Mouse (Mus musculus): ENCODE results near the gene Bach2. TPM values are rescaled to one million over a fixed set of nuclear protein-coding genes. Genes with fewer than 3 reads are reported as not detected.
A peak's percentile ranks its signal among the peaks of the same experiment; 100 is the strongest.

The Bach2 gene
- total RNA-seq, 2 experiments from 2014 or later, result 16.8 to 17.9 TPM

DNA sequence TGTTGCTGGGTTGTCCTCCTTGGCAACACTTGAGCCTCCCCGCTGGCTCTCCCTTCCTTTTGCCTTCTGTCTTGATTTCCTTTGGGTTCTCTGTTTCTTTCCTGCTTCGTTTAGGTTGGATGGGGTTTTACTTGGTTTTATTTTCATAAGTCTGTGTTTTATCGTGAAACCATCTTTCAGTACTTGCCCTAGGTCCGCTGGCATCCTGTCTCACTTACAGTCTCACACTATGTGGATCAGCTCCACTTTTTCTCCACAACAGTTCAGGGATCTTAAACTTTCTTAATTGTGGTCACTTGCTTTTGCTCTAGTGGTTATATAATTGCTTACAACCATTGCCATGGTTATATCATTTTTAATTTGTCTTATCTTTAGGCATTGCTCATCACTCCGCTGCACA, 109.1 kb downstream of the Bach2 start:
- no peak for DNase-seq
- intact Hi-C loops (cut with DNase I), result no loop called here

DNA sequence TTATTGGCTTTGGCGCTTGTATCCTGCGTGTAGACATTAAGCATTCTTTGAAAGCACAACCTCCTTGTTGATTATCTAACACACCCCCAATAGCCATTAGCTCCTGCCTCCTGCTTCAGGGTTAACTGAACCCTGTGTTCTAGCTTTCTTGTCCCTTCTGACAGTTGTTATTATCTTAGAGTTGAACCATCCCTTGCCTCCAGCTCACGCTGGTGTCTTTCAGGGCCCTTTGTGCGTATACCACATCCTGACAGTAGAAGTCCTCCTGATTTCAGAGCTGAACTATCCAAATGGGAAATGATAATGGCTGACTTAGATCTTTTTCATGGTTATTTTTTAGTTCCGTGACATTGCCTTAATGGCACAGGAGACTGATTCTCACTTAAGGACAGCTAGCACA, 110.8 kb downstream of the Bach2 start:
- intact Hi-C loops (cut with DNase I), result no loop called here
- no peak for DNase-seq

DNA sequence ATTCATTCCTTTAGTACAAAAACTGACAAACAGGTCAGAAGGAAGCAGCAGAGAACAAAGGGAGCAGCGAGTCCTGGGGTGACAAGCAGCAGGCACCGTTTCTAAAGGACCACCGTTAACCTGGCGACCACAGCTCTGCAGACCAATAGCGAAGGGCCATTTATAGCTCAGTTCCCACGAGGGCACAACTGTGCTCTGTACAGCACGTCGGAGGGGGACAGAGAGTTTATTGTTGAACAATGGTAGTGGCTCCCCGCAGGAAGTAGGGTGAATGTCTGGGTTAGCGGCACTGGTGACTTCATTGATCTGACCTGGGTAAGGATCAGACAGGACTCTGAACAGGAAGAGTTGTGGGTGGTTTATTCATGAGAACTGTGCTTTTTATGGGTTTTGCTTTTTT, 112.6 kb downstream of the Bach2 start:
- peak in 1 of 2 experiments; percentile 33 for DNase-seq
- intact Hi-C loops (cut with DNase I), result loop anchor here (1.0 kb wide), 1 partner anchor 25 kb away; no protein-coding TSS in a partner anchor

DNA sequence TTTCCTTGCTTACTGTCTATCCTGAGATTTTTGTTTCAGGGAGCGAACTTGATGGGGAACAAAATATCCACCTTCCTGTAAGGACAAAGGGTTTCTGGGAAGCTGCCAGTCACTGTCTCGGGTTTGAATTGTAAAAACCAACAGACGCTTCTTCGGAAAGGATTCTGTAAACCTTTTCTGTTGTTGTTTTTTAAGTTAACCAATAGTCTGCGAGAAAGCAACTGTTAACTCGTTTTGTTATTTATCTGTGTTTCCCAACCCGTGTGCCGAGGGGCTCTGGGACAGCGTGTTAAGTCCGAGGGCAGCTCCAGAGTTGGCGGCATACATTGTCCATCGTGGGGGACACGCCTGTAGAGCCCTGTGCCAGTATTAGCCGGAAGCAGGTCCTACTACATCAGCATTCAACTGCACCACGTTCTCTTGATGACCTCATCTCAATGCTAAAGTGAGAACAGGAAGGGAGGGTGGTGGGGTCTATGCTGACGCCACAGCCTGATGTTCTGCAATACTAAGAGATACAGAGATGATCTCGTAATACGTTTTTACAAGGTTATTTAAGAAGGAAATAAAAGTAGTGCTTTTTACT, 113.2 kb downstream of the Bach2 start:
- DNase-seq, result peak in 1 of 2 experiments; percentile 42
- intact Hi-C loops (cut with DNase I), result loop anchor here (1.0 kb wide), 1 partner anchor 25 kb away; no protein-coding TSS in a partner anchor

DNA sequence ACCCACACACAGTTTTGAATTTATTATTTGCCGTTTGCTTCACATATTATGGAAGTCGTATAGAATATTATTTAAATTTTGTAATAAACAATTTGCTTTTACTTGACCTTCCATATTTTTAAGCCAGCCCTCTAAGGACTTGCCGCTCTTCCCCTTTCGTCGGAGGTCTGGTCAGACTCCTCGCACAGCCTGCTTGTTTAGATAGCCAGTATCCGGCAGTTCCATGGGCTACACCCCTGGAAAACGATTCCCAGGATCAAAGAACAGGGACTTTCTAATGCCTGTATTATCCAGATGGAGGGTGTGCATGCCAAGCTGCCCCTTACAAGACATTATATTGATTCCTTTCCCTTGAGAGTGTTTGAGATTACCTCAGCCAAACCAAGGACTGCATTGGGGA, 113.8 kb downstream of the Bach2 start:
- intact Hi-C loops (cut with DNase I), result no loop called here
- DNase-seq, result no peak

DNA sequence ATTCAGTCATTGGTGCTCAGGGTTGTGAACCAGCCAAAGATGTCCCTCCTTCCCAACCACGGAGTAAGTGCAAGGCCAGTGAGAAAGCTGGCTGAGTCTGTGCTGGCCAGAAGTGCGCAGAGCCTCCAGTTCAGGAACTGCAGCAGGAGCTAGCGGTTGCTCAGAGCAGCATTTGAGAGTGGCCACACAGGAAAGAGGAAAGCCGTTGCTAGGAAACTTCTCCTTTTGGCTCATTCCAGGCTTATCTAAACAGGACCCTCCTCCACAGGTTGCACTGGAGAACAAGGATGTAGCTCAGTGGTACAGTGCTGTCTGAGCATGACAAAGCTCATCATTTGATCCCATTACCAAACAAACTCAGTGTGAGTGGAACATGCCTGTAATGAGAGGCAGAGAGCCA, 114.2 kb downstream of the Bach2 start:
- peak in 1 of 2 experiments; percentile 40 for DNase-seq

DNA sequence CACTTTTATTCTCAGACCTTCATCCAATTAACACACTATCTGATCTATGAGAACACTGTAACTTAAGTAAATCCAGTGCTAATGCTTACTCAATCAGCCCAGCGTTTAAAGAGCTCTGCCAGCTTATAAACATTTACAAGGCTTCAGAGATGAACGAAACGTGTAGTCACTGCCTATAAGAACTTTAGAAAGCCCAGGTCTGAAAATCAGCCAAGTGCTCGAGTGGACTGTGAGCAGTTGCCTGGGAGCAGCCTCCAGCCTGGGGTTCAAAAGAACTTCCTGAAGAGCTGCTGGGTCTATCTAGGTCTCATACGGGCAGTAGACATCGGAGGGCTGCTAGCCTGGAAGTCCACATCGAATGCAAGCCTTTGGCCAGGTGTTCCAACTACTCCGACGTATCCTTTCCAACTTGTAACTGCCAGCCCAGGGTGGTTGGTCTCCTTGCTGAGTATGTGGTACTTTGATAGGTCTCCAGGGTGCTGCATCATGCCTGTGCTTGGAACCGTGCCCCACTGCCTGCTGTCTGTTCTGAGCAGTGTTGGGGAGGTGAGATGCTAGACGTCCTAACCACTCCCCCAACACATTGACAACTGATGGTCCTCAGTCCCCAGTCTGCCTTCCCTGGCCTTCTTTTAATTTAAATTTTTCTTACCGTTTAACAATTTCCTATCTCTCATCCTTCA, 117.5 kb downstream of the Bach2 start:
- intact Hi-C loops (cut with DNase I), result no loop called here
- no peak for DNase-seq

More for the DNA sequence above, 114.2 kb downstream of the Bach2 start:
- intact Hi-C loops (cut with DNase I), result no loop called here

DNA sequence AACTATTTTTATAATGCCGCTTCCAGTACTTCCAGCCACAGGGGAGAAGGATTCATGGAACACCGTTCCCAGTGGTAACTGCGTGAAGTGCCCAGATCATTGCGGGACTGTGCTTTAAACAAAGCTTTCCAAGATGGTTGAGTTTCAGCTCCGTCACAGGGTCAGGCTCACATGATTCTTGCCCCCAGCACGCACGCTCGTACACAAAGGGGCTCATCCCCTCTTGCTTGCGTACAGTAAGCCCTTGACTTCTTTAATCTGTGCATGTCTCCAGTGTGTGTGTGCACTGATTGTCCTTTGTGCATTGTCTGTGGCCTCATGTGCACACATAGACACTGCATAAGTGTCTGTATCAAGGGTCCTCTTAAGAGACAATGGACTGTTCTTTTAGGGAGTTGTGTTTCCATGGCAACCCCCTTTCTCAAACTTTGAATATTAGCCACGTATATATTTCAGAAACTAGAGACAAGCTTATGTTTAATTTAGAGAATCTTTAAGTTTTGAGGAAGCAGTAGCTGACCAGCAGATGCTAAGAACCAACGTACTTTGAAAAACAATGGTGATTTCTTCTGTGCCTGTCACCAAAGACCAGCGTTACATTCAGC, 119.5 kb downstream of the Bach2 start:
- DNase-seq, result no peak
- intact Hi-C loops (cut with DNase I), result no loop called here

DNA sequence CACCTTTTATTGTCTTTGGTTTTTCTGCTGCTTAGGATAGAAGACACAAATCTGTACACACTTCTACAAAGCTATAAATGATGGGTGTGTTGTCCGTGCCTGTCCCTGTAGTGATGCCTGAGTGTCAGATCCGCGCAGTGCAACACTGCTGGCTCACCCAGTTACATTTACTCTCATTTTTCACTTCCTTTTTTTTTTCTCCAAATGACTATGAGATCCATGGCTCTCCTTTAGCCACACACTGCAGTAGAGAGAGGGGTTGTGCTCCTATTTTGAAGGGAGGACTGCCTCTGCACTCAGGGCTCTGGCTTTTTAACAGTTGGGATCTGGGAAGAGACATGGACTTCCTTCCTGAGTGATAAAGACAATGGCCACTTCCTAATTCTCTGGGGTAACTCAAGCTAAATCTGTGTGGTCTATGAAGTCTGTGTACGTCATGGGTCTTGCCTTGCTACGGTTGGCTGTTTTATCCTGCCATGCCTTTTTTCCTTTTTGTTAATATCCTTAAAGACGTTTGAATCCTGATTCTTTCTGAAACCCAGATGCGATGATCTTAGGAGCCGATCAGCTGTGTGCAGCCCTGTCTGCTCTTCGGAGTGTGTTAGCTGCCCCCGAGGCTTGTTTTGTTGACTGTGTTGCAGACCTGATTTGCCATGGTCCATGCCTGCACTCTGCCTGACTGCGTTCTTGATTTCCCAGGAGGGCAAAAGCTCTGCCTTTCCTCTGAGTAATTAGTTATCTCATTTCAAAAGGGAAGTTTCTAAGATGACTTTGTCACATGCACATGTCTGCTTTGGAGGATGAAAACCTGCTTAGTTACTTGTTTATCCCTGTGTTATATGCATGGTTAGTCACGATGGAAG, 120.2 kb downstream of the Bach2 start:
- intact Hi-C loops (cut with DNase I), result no loop called here
- peak; percentile 44 to 52 for DNase-seq

DNA sequence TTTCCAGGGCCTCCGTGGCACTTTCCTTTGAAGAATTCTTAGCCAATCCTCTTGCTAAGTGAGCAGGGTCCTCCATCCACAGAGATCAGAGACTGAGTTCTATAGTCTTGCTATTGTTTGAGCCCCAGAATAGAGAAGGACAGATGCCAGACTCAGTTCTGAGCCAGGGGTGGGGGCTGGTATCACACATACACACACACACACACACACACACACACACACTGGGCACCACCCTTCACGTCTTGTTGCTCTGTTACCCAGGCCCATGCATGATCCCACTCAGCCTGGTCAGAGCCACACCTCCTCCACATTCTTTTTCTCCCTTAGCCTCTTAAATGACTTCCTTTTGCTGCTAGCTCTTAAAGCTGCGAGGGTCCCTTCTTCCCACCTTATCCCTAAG, 121.0 kb downstream of the Bach2 start:
- no peak for DNase-seq
- intact Hi-C loops (cut with DNase I), result loop anchor here (5.0 kb wide), 1 partner anchor 117 kb away; no protein-coding TSS in a partner anchor

DNA sequence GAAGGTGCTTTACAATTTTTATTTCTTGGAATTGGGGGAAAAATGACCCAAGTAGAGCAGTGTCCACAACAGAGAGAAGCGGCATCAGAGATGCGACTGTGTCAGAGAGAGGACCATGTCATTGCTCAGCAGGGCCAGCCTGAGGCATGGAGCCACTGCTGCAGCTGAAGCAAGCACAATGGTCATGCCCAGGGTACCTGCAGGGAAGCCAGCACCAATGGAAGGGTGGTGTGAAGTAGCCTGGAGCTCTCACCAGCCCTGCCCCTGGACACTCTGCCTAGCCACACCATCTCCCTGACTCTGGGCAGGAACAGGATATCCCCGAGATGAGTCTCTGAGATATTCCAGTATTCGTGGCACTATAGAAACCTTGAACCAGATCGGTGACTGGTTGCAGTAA, 121.9 kb downstream of the Bach2 start:
- intact Hi-C loops (cut with DNase I), result loop anchor here (5.0 kb wide), 1 partner anchor 118 kb away; no protein-coding TSS in a partner anchor
- no peak for DNase-seq

DNA sequence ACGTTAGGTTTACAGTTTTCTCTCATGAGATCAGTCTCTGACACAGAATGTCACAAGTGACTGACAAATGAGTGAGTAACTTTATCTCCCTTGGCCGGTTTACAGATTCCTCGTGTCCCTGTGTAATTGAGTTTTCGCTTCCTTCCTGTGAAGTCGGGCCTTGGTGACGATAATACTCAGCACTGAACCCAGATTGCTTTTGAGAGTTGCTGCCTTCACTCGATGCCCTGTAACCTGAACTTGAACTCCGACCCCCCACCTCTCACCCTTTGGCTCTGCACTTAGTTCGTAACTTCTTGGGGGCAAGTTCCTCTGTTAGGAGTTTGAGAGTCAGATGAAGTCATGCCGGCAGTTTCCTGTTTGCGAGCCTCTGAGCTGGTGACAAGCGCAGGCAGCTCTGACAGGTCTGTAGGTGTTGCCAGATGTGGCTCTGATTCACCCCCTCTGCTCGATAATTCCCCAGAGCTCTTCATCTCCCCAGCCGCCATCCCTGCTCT, 124.9 kb downstream of the Bach2 start:
- peak; percentile 65 to 71 for DNase-seq
- intact Hi-C loops (cut with DNase I), result loop anchor here (5.0 kb wide), 1 partner anchor 121 kb away; no protein-coding TSS in a partner anchor

DNA sequence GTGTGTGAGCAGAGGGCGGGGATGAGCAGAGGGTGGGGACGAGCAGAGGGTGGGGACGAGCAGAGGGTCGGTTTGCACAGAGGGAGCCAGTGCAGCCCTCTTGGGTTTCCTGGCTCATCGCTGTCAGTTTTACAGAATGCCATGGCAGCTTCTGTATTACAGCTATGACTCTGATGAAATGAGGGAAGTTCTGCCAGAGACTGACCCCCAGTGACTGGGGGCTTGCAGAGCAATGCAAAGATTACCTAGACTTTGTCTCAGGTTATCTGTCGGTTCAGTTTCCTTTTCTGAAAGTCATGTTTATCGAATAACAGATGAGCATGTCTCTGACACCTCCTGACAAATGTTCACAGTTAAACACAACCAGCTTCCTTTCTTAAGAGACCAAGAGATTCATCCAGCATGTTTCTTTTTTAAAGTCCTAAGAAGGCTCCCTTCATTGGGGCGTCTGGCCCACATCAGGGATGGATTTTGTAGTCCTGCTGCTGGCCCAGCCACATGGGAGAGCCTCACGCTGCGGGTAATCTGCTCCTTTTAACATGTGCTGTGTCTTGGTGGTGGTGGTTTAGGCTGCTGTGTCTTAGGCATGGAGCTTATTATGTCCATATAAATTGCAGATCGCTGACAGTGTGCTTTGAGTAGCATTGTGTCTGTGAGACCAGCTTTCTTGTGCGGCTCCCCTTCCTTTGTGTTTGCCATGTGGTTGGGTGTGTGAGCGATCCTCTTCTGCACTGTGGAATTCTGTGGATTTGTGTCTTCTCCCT, 126.7 kb downstream of the Bach2 start:
- intact Hi-C loops (cut with DNase I), result no loop called here

DNA sequence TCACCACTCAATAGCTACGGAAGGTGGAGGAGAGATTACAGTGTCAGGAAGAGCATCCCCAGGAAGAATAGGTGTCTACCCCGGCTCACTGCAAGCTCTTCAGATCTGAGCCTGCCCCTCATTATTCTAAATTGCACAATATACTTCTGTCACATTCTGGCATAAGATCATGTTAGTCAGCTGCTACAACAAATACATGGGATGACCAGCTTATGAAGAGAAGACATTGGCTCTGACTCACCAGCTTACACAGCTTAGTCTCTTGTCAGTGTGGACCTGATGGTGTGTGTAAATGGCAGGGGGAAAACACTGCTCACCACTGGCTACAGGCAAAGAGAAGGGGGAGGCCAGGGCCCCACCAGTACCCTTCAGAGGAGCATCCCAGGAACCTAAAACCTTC, 127.6 kb downstream of the Bach2 start:
- intact Hi-C loops (cut with DNase I), result no loop called here

More for the DNA sequence above, 126.7 kb downstream of the Bach2 start:
- no peak for DNase-seq

DNA sequence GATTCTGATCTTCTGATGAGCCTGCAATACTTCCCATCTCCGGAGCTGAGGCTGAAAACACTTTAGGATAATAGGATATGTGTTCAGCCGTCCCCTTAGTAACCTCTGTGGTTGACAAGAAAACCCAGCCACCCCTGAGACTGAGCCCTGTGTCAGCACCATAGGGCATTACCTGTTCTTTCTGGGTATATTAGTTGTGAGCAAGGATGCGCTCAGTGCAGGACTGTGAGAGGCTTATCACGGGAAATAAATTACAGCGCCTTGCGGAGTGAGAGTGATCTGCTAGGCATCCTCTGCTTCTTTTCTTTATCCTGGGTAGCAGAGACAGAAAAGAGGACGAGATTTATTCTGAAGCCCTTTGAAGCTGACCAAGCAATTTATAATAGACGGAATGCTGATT, 129.7 kb downstream of the Bach2 start:
- intact Hi-C loops (cut with DNase I), result no loop called here
- no peak for DNase-seq

More for the DNA sequence above, 127.6 kb downstream of the Bach2 start:
- no peak for DNase-seq

DNA sequence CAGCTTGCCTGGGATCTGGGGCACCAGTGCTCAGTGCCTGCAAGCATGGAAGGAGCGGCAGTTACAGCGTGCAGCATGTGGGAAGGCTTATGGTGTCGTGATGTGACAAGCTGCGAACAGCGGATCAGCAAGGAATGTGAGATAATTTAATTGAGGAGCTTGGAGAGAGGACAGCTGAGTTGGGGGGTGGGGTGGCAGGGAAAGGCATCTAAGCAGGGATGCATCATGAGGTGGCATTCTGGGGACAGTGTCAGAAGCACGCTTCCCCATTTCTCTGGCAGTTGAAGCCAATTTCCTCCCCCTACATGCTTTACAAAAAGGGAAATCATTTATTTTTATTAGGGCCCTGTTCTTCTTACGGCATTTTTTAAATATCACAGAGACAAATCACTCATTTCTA, 134.5 kb downstream of the Bach2 start:
- intact Hi-C loops (cut with DNase I), result no loop called here
- no peak for DNase-seq

DNA sequence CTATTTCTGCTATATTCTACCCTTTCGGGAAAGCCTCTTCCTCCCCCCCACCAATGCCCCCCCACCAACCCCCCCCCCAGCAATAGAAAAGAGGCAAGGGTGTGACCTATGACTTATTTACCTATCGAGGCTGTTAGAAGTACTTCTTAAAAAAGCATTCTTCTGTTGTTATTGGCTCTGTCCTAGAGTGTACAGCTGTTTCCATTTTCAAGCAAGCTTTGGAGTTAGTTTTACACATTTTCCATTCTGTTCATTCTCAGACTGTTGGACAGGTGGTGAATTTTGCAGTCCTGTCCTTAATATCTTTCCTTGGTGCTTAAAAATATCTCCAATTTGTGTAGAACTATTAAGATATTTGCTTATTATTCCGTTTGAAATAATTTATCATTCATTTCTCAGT, 134.9 kb downstream of the Bach2 start:
- no peak for DNase-seq
- intact Hi-C loops (cut with DNase I), result no loop called here

DNA sequence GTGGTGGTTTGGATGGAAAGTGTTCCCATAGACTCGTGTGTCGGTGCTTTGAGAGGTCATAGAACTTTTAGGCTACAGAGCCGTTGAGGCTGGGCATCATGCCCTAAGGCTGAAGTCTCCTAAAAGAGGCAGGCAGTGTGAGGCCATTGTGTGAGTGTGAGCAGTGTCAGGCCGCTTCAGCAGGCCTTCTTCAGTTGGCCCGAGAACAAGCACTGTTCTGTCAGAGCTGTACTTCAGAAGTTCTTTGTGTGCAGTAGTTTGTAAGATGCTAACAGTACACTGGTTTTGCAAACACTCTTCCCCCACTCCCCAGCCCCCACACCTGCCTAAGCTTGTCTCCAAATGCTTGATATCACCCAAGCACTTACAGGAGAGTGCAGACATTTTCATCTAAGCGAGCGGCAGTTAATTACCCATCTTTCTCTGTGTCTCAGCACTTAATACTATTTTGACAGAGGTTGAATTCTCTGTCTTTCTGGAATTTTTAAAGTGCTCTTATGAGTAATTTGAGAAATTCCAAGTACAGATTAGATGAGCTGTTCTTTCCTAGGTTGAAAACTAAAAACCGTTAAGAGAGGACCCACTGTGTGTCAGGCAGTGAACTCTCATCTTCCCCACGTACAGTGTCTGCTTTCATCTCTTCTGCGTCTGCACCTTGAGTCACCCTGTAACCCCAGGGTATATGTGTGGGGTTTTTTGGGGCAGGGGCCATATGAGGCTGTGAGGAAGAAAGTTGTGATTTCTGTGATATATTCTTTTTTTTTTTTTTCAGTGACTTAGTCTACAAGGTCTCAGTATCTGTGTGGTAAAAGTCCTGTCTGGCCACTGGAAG, 136.4 kb downstream of the Bach2 start:
- DNase-seq, result no peak
- intact Hi-C loops (cut with DNase I), result loop anchor here (5.0 kb wide), 1 partner anchor 123 kb away; no protein-coding TSS in a partner anchor
